Mouse (Mus musculus) heart, embryonic 11.5 days (tissue): ENCODE data around the gene Stub1. TPM values are rescaled to one million over a fixed set of nuclear protein-coding genes. Genes with fewer than 3 reads are reported as not detected.

Experiments
- ATAC-seq: fragments of 200-750 bp; cut with Nextera tagmentation; replicated peaks from 2 replicates; pipeline ENCODE4 v1.8.0; 2017; ENCODE audit warnings: moderate library complexity; ENCODE audit not compliant: insufficient number of reproducible peaks, low FRiP score, low TSS enrichment
- H3K27ac ChIP-seq: fragments of 300-500 bp; sonication (generic); 2 replicates; pipeline ENCODE4 v1.5.1; 2014; ENCODE audit warnings: mild to moderate bottlenecking, low read depth, low read length
- H3K27me3 ChIP-seq: fragments of 300-500 bp; sonication (generic); 2 replicates; pipeline ENCODE4 v1.6.1; 2014; ENCODE audit warnings: mild to moderate bottlenecking, low read length, mixed read lengths; ENCODE audit not compliant: control insufficient read depth, insufficient read depth
- H3K36me3 ChIP-seq: fragments of 300-500 bp; sonication (generic); 2 replicates; pipeline ENCODE4 v1.6.1; 2014; ENCODE audit warnings: mild to moderate bottlenecking, low read length, moderate library complexity, mixed read lengths; ENCODE audit not compliant: control insufficient read depth, insufficient read depth
- H3K4me1 ChIP-seq: fragments of 300-500 bp; sonication (generic); 2 replicates; pipeline ENCODE4 v1.6.1; 2014; ENCODE audit warnings: low read length; ENCODE audit not compliant: control insufficient read depth, insufficient read depth
- H3K4me2 ChIP-seq: fragments of 300-500 bp; sonication (generic); 2 replicates; pipeline ENCODE4 v1.6.1; 2014; ENCODE audit warnings: mild to moderate bottlenecking, moderate library complexity
- H3K4me3 ChIP-seq: fragments of 300-500 bp; sonication (generic); 2 replicates; pipeline ENCODE4 v1.5.1; 2014; ENCODE audit warnings: low read depth, low read length
- H3K9ac ChIP-seq: fragments of 300-500 bp; sonication (generic); 2 replicates; pipeline ENCODE4 v1.6.1; 2014; ENCODE audit warnings: mild to moderate bottlenecking, low read depth, low read length, moderate library complexity
- H3K9me3 ChIP-seq: fragments of 300-500 bp; sonication (generic); replicated peaks from 2 replicates; pipeline ENCODE4 v1.6.1; 2016; ENCODE audit warnings: low read length; ENCODE audit not compliant: control insufficient read depth
- WGBS: fragments of 180-500 bp; shearing (Covaris S2); extraction: QIAGEN DNeasy Blood & Tissue Kit; methylation state at CpG from one replicate; pipeline ENCODE4 v1.1.7; 2014; ENCODE audit not compliant: insufficient replicate concordance; 5-methylcytosine and 5-hydroxymethylcytosine counted together
- polyA plus RNA-seq: library from polyadenylated mRNA; unstranded; fragments of >200 nt; fragmentation: Nextera tagmentation; extraction: Ambion mirVana; gene quantifications from 2 replicates; pipeline ENCODE4 v1.2.1, GENCODE M21; 2014

Stub1 gene
- polyA plus RNA-seq, 1 experiment from 2014 or later: 292 TPM

- peaks cover 24% of the 10 kb centered on the region for H3K36me3 ChIP-seq
- peak overlapping the region; percentile 99; the same call in 1 of the 2 replicates for H3K27ac ChIP-seq
- peak overlapping the region; percentile 88 for H3K4me3 ChIP-seq
- peaks cover 61% of the 10 kb centered on the region for H3K4me1 ChIP-seq
- H3K4me2 ChIP-seq: peak overlapping the region; percentile 98
- 50% methylated on average over 21 of the region's 21 CpGs for WGBS
- H3K27me3 ChIP-seq: no peaks in the 10 kb centered on the region
- ATAC-seq: no peak
- H3K9ac ChIP-seq: peak overlapping the region; percentile 92
- H3K9me3 ChIP-seq: no peaks in the 10 kb centered on the region
These were observed 1.5 kb downstream of the Stub1 start for GRCm38 (mm10) chr17:25831451-25832281.

- 88% methylated on average over 14 of the region's 14 CpGs for WGBS
These were observed 2.3 kb downstream of the Stub1 start for GRCm38 (mm10) chr17:25830806-25831431.

GRCm38 (mm10) chr17:25830200-25830753, 2.9 kb downstream of the Stub1 start:
- Histone ChIP-seq H3K4me2 (peak overlapping the region; percentile 83), H3K4me1 (peaks cover 47% of the 10 kb centered on the region), H3K27me3 (no peaks in the 10 kb centered on the region), H3K27ac (no peak overlapping the region), H3K4me3 (peak overlapping the region; percentile 69), H3K9ac (no peak overlapping the region), H3K36me3 (peaks cover 27% of the 10 kb centered on the region), H3K9me3 (no peaks in the 10 kb centered on the region)
- 81% methylated on average over 4 of the region's 4 CpGs for WGBS
- no peak for ATAC-seq

More at GRCm38 (mm10) chr17:25830806-25831431, 2.3 kb downstream of the Stub1 start:
- ATAC-seq: no peak
- peaks cover 27% of the 10 kb centered on the region for H3K36me3 ChIP-seq
- H3K4me3 ChIP-seq: peak overlapping the region; percentile 88
- no peak overlapping the region for H3K27ac ChIP-seq
- no peaks in the 10 kb centered on the region for H3K27me3 ChIP-seq
- H3K9me3 ChIP-seq: no peaks in the 10 kb centered on the region
- peak overlapping the region; percentile 92; the same call in 1 of the 2 replicates for H3K9ac ChIP-seq
- peaks cover 53% of the 10 kb centered on the region for H3K4me1 ChIP-seq
- H3K4me2 ChIP-seq: peak overlapping the region; percentile 98

GRCm38 (mm10) chr17:25829558-25830017, 3.6 kb downstream of the Stub1 start:
- H3K27me3 ChIP-seq: no peaks in the 10 kb centered on the region
- H3K36me3 ChIP-seq: peaks cover 27% of the 10 kb centered on the region

GRCm38 (mm10) chr17:25828712-25829557, 4.3 kb downstream of the Stub1 start, which contains the start of gene Jmjd8:
Gene Jmjd8, plus strand, starts transcription at chr17:25828867.
- Histone ChIP-seq H3K27me3 (no peaks in the 10 kb centered on the region), H3K27ac (peak within 1 kb of the TSS; percentile 84), H3K4me1 (peaks cover 44% of the 10 kb centered on the region), H3K4me2 (peak within 1 kb of the TSS; percentile 83), H3K9me3 (no peaks in the 10 kb centered on the region), H3K9ac (peak within 1 kb of the TSS; percentile 78), H3K36me3 (peaks cover 27% of the 10 kb centered on the region), H3K4me3 (peak within 1 kb of the TSS; percentile 69)
- WGBS: 1% methylated on average over 32 of the region's 32 CpGs
- 0 out of 2 replicates have a peak, but pooled peaks have one; percentile 4 for ATAC-seq

More at GRCm38 (mm10) chr17:25829558-25830017, 3.6 kb downstream of the Stub1 start:
- peak overlapping the region; percentile 69 for H3K4me3 ChIP-seq
- H3K27ac ChIP-seq: peak overlapping the region; percentile 84
- WGBS: 34% methylated on average over 8 of the region's 8 CpGs
- H3K4me1 ChIP-seq: peaks cover 44% of the 10 kb centered on the region
- H3K9ac ChIP-seq: peak overlapping the region; percentile 78
- no peak for ATAC-seq
- H3K4me2 ChIP-seq: peak overlapping the region; percentile 83
- H3K9me3 ChIP-seq: no peaks in the 10 kb centered on the region

GRCm38 (mm10) chr17:25828223-25828594, 5.0 kb downstream of the Stub1 start:
- Histone ChIP-seq H3K4me2 (peak overlapping the region; percentile 83), H3K9ac (peak overlapping the region; percentile 30; the same call in 1 of the 2 replicates), H3K36me3 (peaks cover 27% of the 10 kb centered on the region), H3K4me3 (peak overlapping the region; percentile 69), H3K4me1 (peaks cover 45% of the 10 kb centered on the region), H3K9me3 (no peaks in the 10 kb centered on the region), H3K27me3 (no peaks in the 10 kb centered on the region), H3K27ac (peak overlapping the region; percentile 84; the same call in 1 of the 2 replicates)
- WGBS: 85% methylated on average over 8 of the region's 8 CpGs
- no peak for ATAC-seq

- H3K36me3 ChIP-seq: peaks cover 27% of the 10 kb centered on the region
- H3K4me3 ChIP-seq: peak overlapping the region; percentile 69; the same call in 1 of the 2 replicates
- 94% methylated on average over 22 of the region's 22 CpGs for WGBS
- H3K9me3 ChIP-seq: no peaks in the 10 kb centered on the region
- H3K9ac ChIP-seq: no peak overlapping the region
- no peak overlapping the region for H3K27ac ChIP-seq
- 0 out of 2 replicates have a peak, but pooled peaks cover 1% of the 10 kb centered on the region for H3K27me3 ChIP-seq
- ATAC-seq: no peak
- no peak overlapping the region; the same call in 1 of the 2 replicates for H3K4me2 ChIP-seq
- peaks cover 45% of the 10 kb centered on the region for H3K4me1 ChIP-seq
These were observed 5.5 kb downstream of the Stub1 start for GRCm38 (mm10) chr17:25827546-25828222.
